Mouse (Mus musculus) kidney, adult 2 months (tissue): ENCODE measurements around the gene Rhoa. TPM values are rescaled to one million over a fixed set of nuclear protein-coding genes. Genes with fewer than 3 reads are reported as not detected.
"Not testable (repeated sequence)": the region's sequence is repeated elsewhere in the genome, so short reads cannot be mapped to it uniquely, and the experiment has no call there.

Experiments
- DNase-seq: peaks from one replicate; pipeline ENCODE4 v3.0.0; 2021
- H3K27ac ChIP-seq: fragments of 200-500 bp; 2 replicates; pipeline ENCODE4 v1.5.1; 2012; ENCODE audit warnings: low read depth, low read length, control low read depth, inconsistent platforms; ENCODE audit not compliant: insufficient read depth
- H3K27me3 ChIP-seq: fragments of 200-500 bp; replicated peaks from 2 replicates; pipeline ENCODE4 v1.6.1; 2012; ENCODE audit warnings: mild to moderate bottlenecking, moderate library complexity, low read length, inconsistent platforms; ENCODE audit not compliant: control insufficient read depth, insufficient read depth
- H3K36me3 ChIP-seq: fragments of 200-500 bp; 2 replicates; pipeline ENCODE4 v1.6.1; 2012; ENCODE audit warnings: mild to moderate bottlenecking, moderate library complexity, low read length, inconsistent platforms; ENCODE audit not compliant: control insufficient read depth, insufficient read depth
- H3K4me1 ChIP-seq: fragments of 200-500 bp; 2 replicates; pipeline ENCODE4 v1.6.1; 2011; ENCODE audit warnings: low read length; ENCODE audit not compliant: control insufficient read depth, insufficient read depth
- H3K4me3 ChIP-seq: fragments of 200-500 bp; 2 replicates; pipeline ENCODE4 v1.5.1; 2011; ENCODE audit warnings: mild to moderate bottlenecking, low read depth, low read length, control low read depth; ENCODE audit not compliant: insufficient read depth
- CTCF ChIP-seq: fragments of 200-500 bp; conservative IDR thresholded peaks from 2 replicates; pipeline ENCODE4 v1.5.1; 2011; ENCODE audit warnings: low read depth, mild to moderate bottlenecking, control low read depth, low read length, moderate library complexity, mixed read lengths; ENCODE audit not compliant: insufficient read depth, insufficient read length
- POLR2A ChIP-seq: fragments of 200-500 bp; IDR thresholded peaks from one replicate; pipeline ENCODE4 v1.6.1; 2011; ENCODE audit warnings: low read depth, low read length, control low read depth
- WGBS: fragments of 180-500 bp; shearing (Covaris S2); methylation state at CpG from one replicate; pipeline ENCODE4 v1.1.7; 2018; 5-methylcytosine and 5-hydroxymethylcytosine counted together
- polyA plus RNA-seq: library from polyadenylated mRNA; depleted of rRNA; stranded (reverse); fragments of >200 nt; gene quantifications from 2 replicates; pipeline ENCODE4 v1.2.3, GENCODE M21; 2012

The Rhoa gene
- polyA plus RNA-seq, 1 experiment: 179 TPM

DNA sequence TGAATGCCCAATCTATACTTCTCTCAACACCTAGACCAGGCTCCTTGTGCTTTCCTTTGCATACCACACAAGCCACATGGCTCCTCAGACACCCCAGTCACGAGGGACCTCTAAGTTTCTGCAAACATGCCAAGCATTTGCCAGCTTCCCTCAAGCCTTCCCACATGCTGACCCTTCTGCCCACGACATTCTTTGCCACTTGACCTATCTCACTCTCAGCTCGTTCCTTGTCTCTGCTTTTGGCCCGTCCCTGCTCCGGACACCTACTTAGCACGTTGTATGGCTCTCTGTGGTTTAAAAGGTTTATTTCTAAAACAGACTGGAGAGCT, 30.6 kb upstream of the Rhoa start:
- Histone ChIP-seq H3K36me3 (no peaks in the 10 kb centered on the region), H3K27me3 (no peaks in the 10 kb centered on the region), H3K4me3 (no peak overlapping the region), H3K27ac (0 out of 2 replicates have a peak overlapping the region, but pooled peaks have one; percentile 8), H3K4me1 (peaks cover 14% of the 10 kb centered on the region)
- peak; percentile 9 for DNase-seq
- WGBS: 35% methylated on average over 6 of the region's 6 CpGs
- TF ChIP-seq POLR2A (no peak), CTCF (no peak)

DNA sequence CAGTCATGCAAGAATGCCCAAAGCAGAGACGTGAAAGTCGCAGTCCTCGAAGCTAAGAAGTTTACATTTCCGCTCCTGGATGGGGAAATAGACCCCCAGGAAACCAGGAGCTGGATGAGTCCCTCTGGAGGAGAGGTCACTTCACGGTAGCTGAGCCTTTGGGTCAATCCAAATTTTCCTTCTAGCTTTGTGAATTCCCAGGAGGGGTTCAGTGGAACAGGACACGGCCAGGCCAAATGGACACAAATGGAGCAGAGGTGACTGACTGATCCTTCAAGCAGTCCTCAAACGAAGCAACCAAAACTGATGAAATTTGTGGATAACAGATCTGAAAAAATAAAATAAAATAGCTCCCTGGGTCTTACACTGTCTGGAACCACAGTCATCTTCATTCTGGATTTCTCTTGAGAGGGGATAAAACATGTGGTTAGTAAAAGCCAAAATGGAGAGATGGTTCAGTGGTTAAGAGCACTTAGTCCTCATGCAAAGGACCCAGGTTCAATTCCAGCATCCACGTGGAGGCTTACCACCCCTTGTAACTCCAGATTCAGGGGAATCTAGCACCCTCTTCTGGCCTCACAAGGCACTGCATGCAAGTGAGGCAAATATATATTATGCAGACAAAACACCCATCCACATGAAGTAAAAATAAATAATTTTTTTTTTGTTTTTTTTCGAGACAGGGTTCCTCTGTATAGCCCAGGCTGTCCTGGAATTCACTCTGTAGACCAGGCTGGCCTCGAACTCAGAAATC, 27.1 kb upstream of the Rhoa start:
- H3K36me3 ChIP-seq: no peaks in the 10 kb centered on the region
- 59% methylated on average over 10 of the region's 10 CpGs for whole genome bisulfite sequencing

DNA sequence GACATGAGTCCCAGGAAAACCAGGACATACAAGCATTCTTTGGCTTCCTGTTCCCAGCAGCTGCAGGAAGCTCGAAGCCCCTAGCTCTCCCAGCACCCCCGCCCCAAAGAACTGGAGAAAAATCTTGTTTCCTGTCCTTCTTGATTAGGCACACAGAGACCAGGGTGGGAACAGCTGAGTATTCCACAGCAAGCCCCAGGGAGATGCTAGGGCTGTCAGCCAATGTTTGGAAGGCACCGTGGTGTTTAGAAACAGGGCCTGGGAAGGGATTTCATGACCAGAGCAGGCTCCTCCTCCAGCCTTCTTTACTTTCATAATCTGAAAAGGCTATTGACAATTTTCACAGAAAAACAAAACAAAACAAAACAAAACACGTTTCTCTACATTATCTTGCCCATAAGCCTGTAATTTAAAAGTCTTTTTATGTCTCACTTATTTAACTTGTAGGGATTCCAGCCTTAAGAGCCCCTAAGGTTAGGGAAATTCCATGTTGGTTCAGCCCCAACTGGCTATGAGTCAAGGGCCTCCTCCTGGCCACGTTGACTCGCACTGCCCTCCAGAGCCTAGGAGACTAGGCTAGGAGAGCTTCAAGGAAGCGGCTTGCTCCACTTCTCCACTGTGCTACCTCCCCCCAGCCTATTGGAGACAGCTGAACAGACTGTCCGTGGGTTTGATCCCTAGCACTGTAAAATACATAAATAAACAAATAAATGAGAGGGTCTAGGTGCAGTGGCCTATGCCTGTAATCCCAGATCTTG, 25.7 kb upstream of the Rhoa start:
- TF ChIP-seq POLR2A: no peak
- no peak for TF ChIP-seq CTCF
- no peak overlapping the region for H3K4me3 ChIP-seq
- peak; percentile 85 for DNase-seq
- H3K27me3 ChIP-seq: no peaks in the 10 kb centered on the region
- H3K36me3 ChIP-seq: no peaks in the 10 kb centered on the region
- 20% methylated on average over 8 of the region's 8 CpGs for WGBS
- peaks cover 8% of the 10 kb centered on the region for H3K4me1 ChIP-seq
- H3K27ac ChIP-seq: peak overlapping the region; percentile 3

More for the DNA sequence above, 27.1 kb upstream of the Rhoa start:
- Histone ChIP-seq H3K4me1 (peaks cover 10% of the 10 kb centered on the region), H3K4me3 (no peak overlapping the region), H3K27ac (no peak overlapping the region), H3K27me3 (no peaks in the 10 kb centered on the region)
- TF ChIP-seq CTCF (peak; percentile 81), POLR2A (no peak)
- peak; percentile 62 for DNase-seq

DNA sequence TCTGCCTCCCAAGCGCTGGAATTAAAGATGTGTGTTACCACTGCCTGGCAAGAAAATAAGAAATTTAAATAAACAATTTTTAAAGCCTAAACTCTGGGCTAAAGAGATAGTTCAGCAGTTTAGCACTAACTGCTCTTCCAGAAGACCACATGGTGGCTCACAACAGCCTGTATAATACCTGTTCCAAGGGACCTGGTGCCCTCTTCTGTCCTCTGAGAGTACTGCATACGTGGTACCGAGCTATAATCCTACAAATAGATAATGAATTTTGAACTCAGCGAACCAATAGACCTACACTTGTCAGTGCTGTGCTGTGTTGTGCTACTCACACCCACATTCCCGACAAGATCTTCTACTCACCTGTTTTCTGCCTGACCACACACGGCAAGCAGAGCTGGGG, 21.5 kb upstream of the Rhoa start:
- Histone ChIP-seq H3K27ac (no peak overlapping the region), H3K4me3 (no peak overlapping the region), H3K4me1 (peaks cover 6% of the 10 kb centered on the region; the same call in 1 of the 2 replicates), H3K36me3 (no peaks in the 10 kb centered on the region), H3K27me3 (no peaks in the 10 kb centered on the region)
- DNase-seq: peak; percentile 86
- 7% methylated on average over 6 of the region's 6 CpGs for WGBS
- TF ChIP-seq CTCF (peak; percentile 85), POLR2A (no peak)

DNA sequence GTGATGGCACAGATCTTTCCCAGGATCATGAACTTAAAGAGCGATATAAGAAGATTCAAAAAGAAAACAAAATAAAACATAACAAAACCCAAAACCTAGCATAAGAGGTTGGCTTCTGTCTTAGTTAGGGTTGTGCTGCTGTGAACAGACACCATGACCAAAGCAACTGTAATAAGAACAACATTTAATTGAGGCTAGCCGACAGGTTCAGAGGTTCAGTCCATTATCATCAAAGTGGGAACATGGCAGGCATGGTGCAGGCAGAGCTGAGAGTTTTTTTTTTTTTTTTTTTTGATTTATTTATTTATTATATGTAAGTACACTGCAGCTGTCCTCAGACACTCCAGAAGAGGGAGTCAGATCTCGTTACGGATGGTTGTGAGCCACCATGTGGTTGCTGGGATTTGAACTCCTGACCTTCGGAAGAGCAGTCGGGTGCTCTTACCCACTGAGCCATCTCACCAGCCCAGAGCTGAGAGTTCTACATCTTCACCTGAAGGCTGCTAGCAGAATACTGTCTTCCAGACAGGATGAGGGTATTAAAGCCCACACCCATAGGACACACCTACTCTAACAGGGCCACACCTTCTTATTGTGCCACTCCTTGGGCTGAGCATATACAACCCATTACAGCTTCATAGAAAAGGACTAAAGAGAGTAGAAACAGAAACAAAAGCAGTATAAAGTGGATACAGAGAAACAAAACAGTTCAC, 18.2 kb upstream of the Rhoa start:
- WGBS: 59% methylated on average over 6 of the region's 6 CpGs
- H3K4me3 ChIP-seq: not testable (repeated sequence)

DNA sequence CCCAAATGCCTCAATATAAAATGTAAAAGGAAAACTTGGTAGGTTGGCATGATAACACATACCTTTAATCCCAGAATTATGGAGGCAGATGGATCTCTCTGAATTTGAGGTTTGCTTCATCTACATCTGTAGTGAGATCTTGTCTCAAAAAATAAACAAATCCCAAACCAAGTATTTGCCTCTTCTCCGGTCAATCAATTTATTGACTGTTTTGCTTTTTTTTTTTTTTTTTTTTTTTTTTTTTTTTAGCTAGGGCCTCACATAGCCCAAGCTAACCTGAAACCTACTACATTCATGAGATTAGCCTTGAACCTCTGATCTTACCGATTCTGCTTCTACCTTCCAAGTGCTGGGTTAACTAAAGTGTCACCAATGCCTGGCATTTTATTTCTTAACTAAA, 16.6 kb upstream of the Rhoa start:
- Histone ChIP-seq H3K4me1 (peaks cover 6% of the 10 kb centered on the region; the same call in 1 of the 2 replicates), H3K27ac (no peak overlapping the region), H3K27me3 (no peaks in the 10 kb centered on the region), H3K4me3 (no peak overlapping the region), H3K36me3 (no peaks in the 10 kb centered on the region)
- no peak for DNase-seq
- TF ChIP-seq CTCF: no peak
- TF ChIP-seq POLR2A: no peak
- WGBS: 58% methylated on average over 2 of the region's 2 CpGs

More for the DNA sequence above, 18.2 kb upstream of the Rhoa start:
- not testable (repeated sequence) for H3K27ac ChIP-seq, H3K4me1 ChIP-seq, DNase-seq, H3K27me3 ChIP-seq, H3K36me3 ChIP-seq
